Mouse (Mus musculus): ENCODE data around the gene Foxc2.

DNA sequence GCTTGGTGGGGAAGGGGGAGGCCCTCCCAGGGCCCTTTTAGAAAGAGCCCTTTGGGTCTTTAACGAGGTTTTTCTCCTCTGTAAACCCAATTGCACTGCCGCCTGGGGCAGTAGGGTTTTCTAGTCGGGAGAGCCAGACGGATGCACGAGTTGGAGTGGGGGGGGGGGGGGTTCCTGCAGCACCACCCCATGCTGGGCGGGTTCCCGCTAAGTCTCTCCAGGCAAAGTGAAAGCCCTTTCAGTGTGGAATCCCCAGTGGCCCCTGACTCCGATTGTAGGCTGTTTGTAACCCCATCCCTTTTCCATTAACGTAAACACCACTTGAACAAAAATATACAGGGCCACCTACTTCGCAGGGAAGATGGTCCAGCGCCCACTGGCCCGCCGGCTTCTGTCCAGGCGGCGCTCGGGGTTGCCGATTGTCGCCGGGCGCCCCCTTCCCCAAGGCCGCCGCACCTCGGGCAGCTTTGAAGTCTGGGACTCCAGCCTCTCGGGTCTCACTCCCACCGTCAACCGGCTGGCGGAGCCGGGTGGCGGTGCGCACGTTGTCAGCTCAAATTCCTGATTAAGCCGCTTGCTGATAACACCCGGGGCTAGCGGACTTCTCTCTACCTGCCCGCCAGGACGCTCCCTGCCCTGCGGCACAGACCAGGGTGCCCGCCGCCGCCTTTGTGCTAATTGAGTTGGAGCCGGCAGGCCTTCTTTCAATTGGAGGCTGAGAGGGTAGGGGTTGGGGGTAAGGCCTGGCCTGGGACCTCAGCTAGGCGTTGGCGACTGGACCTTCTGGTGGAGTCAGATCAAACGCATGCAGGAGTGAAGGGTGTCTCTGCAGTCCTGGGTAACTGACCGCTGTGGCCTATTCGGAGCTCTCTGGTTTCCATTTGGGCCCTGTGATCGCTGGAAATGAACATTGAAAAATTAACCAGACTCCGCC lies 42.5 kb upstream of the Foxc2 start:
- TF ChIP-seq CTCF (IDR thresholded peaks at IDR 0.05; ENCODE audit: control insufficient read depth, insufficient read depth, low read length) (no peak), POLR2A (IDR thresholded peaks at IDR 0.05; ENCODE audit: borderline replicate concordance, control insufficient read depth, low read depth, low read length) (no peak)

All from bone marrow, adult 2 months (tissue).